Mouse (Mus musculus) heart, postnatal 0 days (tissue): ENCODE measurements around the gene Evl.

ENCODE experiments used
- CTCF ChIP-seq: IDR thresholded peaks from 2 replicates; pipeline ENCODE4 v1.5.1; 2016; ENCODE audit warnings: antibody characterized with exemption, control low read depth, low read depth
- EP300 ChIP-seq: IDR thresholded peaks from 2 replicates; pipeline ENCODE4 v1.6.1; 2016; ENCODE audit warnings: antibody characterized with exemption, low read depth

DNA sequence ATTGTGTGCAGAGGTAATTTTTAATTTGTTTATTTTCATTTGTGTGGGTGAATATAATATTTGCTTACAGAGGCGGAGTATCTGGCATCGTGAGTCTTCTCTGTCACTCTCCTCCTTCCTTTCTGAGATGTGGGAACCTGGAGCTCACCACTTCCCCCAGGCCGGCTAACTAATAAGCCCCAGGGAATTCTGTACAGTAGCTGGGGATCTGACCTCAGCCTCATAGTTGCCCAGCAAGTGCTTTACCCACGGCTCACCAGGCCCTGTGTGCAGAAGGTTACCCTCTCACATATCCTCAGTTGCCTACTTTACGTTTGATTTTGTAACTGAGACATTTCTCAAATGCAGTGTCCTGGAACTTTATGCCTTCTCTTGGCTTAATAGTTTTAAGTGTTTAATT lies 37.1 kb downstream of the Evl start:
- no peak for TF ChIP-seq CTCF
- TF ChIP-seq EP300 = no peak
